Mouse (Mus musculus) MEL-GATA-1-ER (cell line): ENCODE measurements around the gene Snx29.
A peak's percentile ranks its signal among the peaks of the same experiment; 100 is the strongest.

Experiments used
- DNase-seq: peaks from one replicate; pipeline ENCODE4 v3.0.0-alpha.2; 2012; ENCODE audit warnings: low read depth; ENCODE audit errors: extremely low read depth

Gene Snx29

DNA sequence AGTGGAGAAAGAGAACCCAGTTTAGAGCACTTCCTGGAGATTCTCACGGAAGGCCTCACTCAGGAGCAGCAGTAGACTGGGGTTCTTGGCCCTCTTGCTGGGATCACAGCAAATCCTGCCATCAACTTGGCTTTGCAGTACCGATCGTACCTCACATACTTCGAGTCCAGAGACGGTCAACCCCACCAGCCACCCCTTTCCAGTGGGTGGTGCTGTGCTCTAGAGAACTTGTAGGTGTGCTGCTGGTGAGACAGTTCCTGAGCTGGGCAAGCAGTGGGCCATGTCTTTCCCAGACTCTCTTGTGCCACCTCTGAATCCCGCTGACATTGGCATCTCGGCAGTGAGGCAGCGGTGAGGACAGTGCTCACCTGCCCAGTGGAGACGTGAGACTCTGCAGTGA lies 404.6 kb downstream of the Snx29 start:
- DNase-seq, result no peak

DNA sequence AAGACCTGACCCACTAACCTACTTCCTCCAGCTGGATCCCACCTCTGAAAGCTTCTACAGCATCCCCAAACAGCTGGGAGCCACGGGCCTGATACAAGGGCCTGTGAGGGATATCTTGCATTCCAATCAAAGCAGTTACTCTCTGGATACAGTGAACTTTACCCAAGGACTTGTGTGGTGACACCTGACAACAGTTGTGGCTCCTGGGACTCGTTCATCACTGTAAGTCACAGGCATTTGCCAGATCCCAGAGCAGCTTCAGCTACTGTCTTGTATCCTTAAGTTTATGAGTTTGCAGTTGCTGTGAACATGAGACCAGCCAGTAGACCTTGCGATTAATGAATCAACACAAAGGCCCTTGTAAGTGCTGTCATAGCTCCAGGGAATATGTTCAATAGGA lies 405.4 kb downstream of the Snx29 start:
- DNase-seq, result no peak

GRCm38 (mm10) chr16:11728627-11729026 lies 405.9 kb downstream of the Snx29 start:
- no peak for DNase-seq

- no peak for DNase-seq
Observed at GRCm38 (mm10) chr16:11729111-11729510, 406.4 kb downstream of the Snx29 start.

GRCm38 (mm10) chr16:11729815-11730214 lies 407.1 kb downstream of the Snx29 start:
- DNase-seq, result no peak

DNA sequence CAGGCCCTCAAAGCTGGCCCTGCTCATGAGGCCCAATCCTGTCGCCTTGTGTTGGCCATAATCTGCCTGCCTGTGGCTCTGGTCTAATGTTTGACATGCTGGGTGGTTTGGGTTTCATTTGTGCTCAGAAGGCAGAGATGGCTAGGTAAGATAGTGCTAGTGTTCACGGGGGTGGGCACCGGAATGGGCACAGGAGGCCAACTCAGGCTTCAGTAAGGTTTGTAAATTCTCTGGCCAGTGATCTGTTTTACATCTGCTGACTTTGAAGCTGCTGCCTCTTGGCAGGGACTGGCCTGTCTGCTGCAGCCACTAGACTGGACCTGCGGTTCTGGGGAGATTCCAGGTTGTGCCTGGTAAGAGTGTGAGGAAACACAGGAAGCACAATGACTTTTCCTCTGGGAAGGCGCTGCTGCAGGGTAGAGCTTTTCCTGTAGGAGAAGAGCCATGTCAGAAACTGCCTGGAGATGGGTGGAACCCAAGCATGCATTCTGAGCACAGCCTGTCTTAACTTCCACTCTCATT lies 408.4 kb downstream of the Snx29 start:
- DNase-seq, result no peak

GRCm38 (mm10) chr16:11738341-11738740 lies 415.6 kb downstream of the Snx29 start:
- DNase-seq, result peak; percentile 2

DNA sequence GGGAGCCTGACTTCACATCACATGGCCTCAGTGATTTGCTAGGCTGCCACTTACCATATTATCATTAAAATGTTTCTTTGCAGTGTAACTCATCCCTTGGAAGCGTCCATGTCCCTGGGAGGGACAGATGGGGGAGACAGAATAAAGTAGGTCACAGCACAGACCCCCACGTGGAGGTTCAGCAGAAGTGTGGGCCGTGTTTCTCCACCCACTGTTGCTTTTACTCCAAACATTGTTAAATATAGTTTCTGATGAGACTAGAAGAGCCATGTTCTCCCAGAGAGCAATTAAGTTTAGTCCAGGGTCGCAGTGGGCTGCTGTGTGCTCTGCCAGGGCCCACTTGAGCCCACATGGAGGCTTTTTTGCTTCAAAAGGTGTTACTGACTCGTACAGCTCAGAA lies 419.2 kb downstream of the Snx29 start:
- no peak for DNase-seq

DNA sequence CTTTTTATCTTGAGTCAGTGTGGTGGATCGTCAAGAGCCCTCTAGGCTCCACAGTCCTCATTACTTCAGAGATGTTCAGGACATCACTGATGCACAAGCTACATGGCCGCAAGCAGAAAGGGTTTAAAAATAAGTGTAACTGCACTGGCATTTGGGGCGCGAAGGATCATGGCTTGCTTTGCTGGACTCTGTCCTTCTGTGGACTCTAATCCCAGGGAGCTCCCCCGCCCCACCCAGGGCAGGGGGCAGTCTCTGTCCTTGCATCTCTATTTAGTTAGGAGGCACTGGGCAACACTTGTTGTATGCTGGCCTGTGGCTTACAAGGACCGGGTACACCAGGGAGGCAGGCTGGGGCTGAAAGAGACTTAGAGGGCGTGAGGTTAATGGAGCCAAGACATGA lies 419.6 kb downstream of the Snx29 start:
- no peak for DNase-seq

GRCm38 (mm10) chr16:11743013-11743412 lies 420.3 kb downstream of the Snx29 start:
- no peak for DNase-seq

DNA sequence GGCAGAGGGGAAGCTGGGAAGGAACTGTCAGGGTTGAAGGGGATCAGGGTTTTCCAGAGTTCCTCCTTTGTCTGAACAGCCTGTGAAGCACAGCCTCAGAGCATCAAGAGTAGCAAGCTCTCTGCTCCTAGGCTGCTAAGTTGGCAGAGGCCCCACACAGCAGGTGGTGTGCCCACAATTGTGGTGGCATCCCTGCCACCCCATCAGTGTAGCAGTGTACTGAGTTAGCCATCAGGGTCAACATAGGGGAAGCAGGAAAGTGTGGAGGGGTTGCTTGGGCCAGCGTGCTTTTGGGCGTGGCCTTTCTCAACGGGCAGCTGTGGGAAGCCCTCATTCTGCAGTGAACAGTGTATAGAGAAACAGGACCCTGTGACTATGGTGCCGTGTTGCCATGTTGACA lies 421.0 kb downstream of the Snx29 start:
- no peak for DNase-seq

DNA sequence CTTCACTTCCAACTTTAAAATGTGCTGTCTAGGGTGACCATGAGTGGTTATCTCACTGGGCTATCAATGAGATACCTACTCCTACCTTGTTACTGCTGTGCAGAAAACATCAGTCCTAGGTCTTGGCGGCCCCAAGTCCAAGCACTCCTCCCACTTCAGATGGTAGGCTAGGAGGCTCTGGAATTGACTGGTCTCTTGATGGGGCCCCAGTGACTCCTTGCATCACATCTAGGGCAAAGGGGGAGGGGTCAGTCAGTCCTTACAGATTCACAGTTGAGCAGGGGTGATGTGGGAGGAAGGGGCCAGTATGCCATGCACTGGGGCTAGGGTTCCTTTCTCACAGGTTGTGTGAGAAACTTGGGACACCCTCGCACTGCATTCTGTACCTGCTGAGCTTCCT lies 423.3 kb downstream of the Snx29 start:
- no peak for DNase-seq

GRCm38 (mm10) chr16:11747867-11748266 lies 425.2 kb downstream of the Snx29 start:
- DNase-seq, result no peak

GRCm38 (mm10) chr16:11749111-11749510 lies 426.4 kb downstream of the Snx29 start:
- DNase-seq, result no peak

DNA sequence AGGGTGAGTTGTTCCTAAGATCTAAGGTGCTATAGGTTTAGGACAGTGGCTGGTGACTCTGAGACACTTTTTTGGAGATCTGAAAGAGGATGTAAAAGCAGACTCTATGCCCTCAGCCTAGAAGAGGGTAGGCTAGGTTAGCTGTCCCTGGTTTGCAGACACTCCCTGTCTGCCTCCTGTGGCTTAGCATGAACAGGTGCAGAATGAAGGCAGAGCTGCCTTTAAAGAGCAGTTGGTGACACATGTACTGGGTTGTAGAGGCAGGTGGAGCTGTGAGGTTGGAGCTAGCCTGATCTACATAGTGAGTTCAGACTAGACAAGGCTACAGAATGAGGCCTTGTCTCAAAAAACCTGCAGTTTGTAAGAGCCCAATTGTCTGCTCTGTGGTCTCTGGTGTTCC lies 427.9 kb downstream of the Snx29 start:
- no peak for DNase-seq

DNA sequence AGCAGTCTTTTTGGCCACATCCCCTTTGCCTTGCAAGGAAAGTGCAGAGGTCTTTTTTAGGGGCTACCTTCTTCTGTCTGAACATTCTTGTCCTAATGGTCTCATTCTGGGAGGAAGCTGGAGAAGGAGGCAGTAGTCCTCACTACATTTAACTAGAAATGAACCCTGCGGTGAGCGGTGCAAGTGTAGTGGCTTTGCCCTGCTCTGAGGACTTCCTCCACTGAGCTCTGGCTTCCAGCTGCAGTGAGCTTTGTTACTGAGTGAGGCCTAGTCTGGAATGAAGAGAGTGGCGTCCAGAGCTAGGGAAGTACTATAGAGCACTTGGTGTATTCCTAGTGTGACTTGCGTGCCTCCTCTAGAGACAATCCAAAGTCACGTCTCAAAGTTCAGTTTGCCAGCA lies 429.8 kb downstream of the Snx29 start:
- no peak for DNase-seq

GRCm38 (mm10) chr16:11753466-11753865 lies 430.8 kb downstream of the Snx29 start:
- DNase-seq, result no peak

DNA sequence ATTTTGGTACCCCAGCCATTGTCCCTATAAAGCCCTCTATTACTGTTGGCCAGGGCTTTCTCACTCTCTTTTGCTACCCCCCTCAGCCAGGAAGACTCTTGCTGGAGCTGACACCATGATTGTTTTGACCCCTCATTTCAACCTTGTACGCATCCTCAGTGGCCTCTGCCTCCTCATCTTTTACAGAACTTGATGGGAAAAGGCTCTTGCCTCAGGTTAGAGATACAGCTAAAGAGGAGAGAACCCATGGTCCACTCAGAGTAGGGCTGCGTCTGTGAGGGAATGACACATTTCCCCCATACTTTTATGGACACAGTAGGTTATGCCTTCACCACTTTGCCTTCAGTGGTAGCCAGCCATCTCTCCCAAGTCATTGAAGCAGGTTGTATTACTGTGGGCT lies 431.4 kb downstream of the Snx29 start:
- DNase-seq, result no peak

GRCm38 (mm10) chr16:11755281-11756066 lies 432.8 kb downstream of the Snx29 start:
- no peak for DNase-seq

GRCm38 (mm10) chr16:11756598-11757245 lies 434.0 kb downstream of the Snx29 start:
- no peak for DNase-seq

DNA sequence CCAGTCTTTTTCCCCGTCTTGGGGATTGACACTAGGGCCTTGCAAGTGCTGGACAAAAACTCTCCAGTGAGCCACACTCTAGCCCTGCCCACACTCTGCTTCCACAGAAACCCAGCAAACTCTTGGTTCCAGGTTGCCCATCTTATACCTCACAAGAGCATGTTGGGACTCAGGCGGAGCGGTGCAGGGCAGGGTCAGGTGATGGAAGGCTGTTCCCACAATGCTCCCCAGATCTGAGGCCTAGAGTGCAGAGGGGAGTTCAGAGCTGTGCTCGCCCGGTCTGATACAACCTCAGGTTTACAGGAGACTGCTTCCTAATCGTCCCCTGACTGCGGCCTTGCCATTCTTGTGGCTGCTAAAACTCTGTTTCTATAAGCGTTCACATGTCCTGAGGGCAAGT lies 434.8 kb downstream of the Snx29 start:
- DNase-seq, result no peak

DNA sequence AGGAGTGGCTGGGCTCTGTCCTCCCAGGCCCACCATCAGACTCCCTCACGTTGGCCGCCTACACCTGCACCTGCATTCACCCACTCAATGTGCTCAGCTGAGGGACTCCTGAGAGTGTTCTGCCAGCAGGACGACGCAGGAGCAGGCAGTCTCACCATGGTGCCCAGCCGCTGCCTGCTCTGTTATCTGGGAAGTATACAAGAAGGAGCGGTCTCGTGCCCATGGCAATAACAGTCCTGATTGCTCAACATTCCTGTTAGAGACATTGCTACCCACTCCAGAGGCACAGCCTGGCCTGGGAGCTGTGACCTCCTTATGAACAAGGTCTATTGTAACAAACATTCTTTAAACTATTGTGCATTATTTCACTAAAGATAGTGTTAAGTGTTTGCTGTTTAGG lies 435.2 kb downstream of the Snx29 start:
- no peak for DNase-seq

- no peak for DNase-seq
Observed at GRCm38 (mm10) chr16:11772318-11772717, 449.6 kb downstream of the Snx29 start.
